Mouse (Mus musculus): ENCODE data around the gene Tulp2.

- TF ChIP-seq CTCF (conservative IDR thresholded peaks at IDR 0.05; ENCODE audit: low read length): no peak
- no peak for TF ChIP-seq NANOG (IDR thresholded peaks at IDR 0.05; ENCODE audit: borderline replicate concordance, low read length)
Measured at GRCm38 (mm10) chr7:45465549-45465948, 16.1 kb upstream of the Tulp2 start.

Data from E14TG2a.4 (cell line).